Mouse (Mus musculus): Measurements from ENCODE around the gene Smim11.

Smim11 gene

GRCm38 (mm10) chr16:92300649-92301411 is at the start of gene Smim11:
TSS of gene Smim11 (plus strand) at chr16:92301286.
- peak; percentile 98 for DNase-seq (ENCODE audit: low read depth)

- DNase-seq (ENCODE audit: low read depth): no peak
These were observed 46.8 kb upstream of the Smim11 start for GRCm38 (mm10) chr16:92254316-92254715.

DNA sequence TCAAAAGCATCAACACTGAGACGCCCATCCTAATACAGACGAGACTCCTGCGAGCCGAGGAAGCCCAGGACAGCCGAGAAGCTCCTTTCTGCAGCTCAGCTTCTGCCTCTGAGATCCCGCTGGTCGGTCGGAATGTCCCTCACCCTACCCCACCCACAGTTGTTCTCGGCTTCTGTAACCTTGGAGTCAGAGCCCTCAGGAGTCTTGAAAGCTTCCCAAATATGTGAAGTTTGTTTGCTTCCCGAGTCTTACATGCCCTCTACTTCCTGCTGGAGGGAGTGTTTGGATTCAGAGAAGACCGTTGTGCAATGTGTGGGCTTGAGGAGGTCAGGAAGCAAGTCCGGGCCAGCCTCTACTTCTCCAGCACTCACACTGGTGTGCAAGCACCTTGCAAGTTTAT is 33.2 kb upstream of the Smim11 start:
- no peak for DNase-seq (ENCODE audit: low read depth)

DNA sequence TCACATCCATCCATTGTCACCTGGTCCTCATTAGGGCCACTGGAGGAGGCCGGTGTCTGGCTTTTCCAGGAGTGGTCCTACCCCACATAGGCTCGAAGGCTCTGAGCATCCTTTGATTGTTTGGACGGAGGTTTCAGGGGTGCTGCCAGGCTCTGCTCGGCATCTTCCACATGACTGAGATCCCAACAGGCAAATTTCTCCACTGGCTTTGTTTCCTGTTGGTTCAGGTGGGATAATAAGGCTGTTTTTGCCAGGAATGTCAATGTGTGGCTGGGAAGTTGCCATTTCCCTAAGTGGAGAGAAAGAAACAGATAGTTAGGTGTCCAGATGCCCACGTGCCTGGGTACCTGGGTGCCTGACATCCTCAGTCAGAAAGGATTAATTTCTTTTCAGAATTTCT is 26.6 kb upstream of the Smim11 start:
- no peak for DNase-seq (ENCODE audit: low read depth)

DNA sequence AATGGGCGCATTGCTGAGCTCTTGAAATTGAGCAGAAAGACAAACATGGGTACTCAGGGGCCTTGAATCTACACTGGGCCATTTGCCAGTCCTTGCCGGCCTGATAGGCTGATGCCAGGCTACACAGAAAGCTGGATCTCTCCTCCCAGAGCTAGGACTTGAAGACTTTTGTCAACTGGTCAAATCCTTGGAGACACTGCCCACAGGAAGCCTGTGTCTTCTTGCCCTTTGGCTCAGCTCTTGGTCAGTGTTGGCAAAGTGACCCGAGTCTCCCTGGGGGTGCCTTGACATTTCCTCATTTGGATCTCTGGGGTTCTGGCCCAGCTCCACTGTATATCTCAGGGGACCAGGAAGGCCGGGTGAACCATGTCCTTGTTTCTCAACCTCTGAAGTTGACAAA is 25.6 kb upstream of the Smim11 start:
- DNase-seq (ENCODE audit: low read depth): no peak

DNA sequence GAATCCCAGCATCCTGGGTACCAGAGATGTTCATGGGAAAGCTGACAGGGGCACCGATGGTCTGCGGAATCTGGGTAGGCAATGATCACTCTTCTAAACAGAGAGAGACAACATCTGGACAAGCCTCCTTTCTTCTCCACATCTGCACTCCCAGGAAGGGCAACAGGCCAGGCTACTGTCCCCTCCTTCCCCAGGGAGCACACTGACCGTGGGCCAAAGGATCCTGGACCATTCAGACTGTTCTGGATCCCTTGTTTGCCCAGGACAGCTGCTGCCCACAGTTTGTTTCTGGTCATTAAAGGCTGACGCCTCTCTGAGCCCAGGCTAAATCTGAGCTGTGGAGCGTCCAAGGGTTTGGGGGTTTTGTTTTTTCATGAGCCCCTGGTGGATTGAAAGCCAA is 18.4 kb upstream of the Smim11 start:
- no peak for DNase-seq (ENCODE audit: low read depth)

- no peak for DNase-seq (ENCODE audit: low read depth)
These were observed 16.0 kb upstream of the Smim11 start for GRCm38 (mm10) chr16:92285068-92285467.

GRCm38 (mm10) chr16:92286609-92287008 is 14.5 kb upstream of the Smim11 start:
- DNase-seq (ENCODE audit: low read depth): peak; percentile 57

- no peak for DNase-seq (ENCODE audit: low read depth)
These were observed 12.3 kb upstream of the Smim11 start for GRCm38 (mm10) chr16:92288778-92289177.

DNA sequence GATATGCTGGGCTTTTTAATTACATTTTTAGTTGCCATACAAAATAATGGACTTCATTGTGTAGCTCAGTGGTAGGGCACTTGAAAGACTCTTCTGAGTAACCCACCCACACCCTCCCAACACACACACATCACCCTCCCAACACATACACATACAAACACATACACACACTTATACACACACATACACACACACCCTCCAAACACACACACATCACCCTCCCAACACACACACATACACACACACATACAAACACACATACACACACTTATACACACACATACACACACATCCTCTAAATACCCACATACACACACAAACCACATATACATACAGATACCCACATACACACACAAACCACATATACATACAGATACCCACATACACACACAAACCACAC is 11.0 kb upstream of the Smim11 start:
- no peak for DNase-seq (ENCODE audit: low read depth)

GRCm38 (mm10) chr16:92292101-92292500 is 9.0 kb upstream of the Smim11 start, which contains the start of gene Kcne2:
TSS of gene Kcne2 (plus strand) at chr16:92292389.
- DNase-seq (ENCODE audit: low read depth): no peak

- DNase-seq (ENCODE audit: low read depth): no peak
These were observed 6.7 kb upstream of the Smim11 start for GRCm38 (mm10) chr16:92294267-92294970.

GRCm38 (mm10) chr16:92295328-92295727 is 5.8 kb upstream of the Smim11 start:
- DNase-seq (ENCODE audit: low read depth): no peak

DNA sequence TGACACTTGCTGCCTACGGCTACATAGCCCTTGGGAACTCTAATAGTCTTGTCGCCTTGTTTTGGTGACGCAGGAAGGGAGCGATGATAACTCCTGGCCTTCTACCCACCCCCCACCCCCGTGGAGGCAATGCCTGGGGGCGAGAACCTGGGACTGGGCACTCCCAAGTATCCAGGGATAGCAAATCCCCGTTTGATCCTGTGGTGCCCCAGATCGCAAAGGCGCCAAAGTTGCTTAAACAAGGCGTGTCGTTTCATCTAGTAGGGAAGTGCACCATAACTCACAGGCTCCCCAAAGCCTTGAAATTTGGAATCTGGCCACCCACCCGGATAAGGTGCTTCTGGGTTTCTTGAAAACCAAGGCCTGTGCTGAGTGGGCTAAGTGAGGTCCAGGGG is 323 bp downstream of the Smim11 start:
- no peak for DNase-seq (ENCODE audit: low read depth)

DNA sequence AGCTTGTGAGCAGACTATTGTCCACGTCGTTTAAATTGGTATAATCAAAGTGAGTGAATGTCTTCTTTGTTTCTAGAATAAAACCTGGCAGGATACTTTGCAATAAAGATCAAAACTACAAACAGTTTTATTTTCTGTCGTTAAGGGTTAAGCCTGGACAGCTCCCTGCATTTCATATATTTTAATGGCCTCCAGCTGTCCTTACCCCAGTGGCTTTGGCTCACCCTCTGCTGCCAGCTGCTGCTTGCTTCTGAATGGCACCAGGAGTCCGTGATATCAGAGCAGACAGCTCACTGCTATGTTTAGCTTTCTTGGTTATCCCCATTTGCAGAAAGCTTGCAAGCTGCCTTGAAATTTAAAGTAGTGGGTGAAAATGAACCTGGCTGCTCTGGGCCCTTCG is 903 bp downstream of the Smim11 start:
- no peak for DNase-seq (ENCODE audit: low read depth)

- no peak for DNase-seq (ENCODE audit: low read depth)
These were observed 1.4 kb downstream of the Smim11 start for GRCm38 (mm10) chr16:92302506-92302905.

DNA sequence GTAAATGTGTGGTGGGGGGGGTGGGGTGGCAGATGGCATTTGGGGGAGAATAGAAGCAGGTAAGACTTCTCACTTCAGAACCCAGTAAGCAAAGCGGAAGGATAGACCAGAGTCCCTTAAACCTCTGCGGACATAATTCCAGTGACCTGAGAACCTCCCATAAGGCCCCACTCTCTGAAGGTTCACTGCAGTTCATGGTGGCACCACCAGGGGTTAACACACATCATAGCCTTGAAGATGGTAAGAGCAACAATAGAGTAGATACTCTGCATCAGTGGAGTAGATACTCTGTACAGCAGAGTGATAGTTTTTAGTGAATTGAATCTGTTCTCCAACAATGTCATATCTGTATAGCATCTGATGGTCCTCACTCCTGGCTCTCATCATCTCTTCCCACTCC is 4.4 kb downstream of the Smim11 start:
- no peak for DNase-seq (ENCODE audit: low read depth)

GRCm38 (mm10) chr16:92307947-92308346 is 6.9 kb downstream of the Smim11 start:
- no peak for DNase-seq (ENCODE audit: low read depth)

DNA sequence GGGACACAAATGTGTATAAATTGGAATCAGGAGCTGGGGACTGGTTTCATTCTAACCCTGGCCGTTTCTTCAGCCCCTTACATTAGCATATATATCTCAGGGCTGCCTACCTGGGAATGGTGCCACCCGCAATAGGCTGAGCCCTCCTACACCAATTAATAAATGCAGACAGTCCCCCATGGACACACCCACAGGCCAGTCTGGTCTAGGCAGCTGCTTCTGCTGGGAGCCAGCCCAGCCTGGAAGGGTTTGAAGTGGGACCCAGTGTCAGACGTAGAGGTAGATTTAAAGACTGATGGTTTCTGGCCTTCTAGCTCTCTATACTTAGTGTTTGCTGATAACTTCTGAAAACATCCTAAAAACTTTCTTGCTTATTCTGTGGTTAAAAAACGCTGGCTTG is 8.0 kb downstream of the Smim11 start:
- no peak for DNase-seq (ENCODE audit: low read depth)

DNA sequence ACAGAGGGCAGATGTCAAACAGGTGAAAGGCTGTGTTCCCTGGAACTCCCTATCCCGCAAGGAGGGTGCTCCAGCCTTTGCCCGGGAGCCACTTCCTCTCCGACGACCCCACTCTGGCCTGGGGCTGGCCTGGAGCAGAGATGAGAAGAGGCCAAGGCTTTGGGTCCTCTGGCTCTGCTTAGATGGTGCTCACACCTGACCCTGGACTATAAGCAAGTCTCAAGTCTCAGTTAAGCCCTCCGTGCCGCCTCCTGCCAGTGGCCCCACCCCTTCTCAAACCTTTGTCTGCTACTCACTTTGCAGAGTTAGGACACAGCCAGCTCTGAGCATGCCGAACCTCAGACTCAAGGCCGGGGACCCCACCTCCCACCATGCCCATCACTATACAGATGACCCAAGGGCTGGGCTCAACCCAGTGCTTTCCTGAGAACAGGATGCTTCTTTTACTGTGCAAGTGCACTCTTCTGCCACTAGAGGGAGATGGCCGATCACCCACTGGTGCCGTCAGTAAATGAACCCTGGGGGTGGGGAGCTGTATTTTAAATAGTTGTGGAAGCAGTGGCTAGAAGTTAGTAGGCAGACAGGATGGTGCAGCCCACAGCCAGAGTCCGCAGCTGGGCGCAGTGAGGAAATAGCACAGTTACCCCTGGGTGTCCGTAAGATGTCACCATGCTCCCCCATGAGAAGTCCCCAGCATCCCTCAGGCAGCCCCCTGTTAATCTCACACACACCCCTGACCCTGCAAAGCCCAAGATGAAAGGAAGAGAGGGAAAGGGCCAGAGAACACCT is 13.1 kb downstream of the Smim11 start:
- peak; percentile 40 for DNase-seq (ENCODE audit: low read depth)

GRCm38 (mm10) chr16:92316049-92316738 is 15.1 kb downstream of the Smim11 start:
- DNase-seq (ENCODE audit: low read depth): no peak

Data from c-Kit-positive CD71-positive TER-119-negative erythroid progenitor cells, embryonic 14.5 days (primary cell).